Mouse (Mus musculus): ENCODE results near the gene Ptrh1. TPM values are rescaled to one million over a fixed set of nuclear protein-coding genes. Genes with fewer than 3 reads are reported as not detected.

Gene Ptrh1
- total RNA-seq, 2 experiments from 2014 or later: 2.6 to 4.2 TPM

GRCm38 (mm10) chr2:32751665-32752033, 23.9 kb upstream of the Ptrh1 start:
- intact Hi-C loops (cut with DNase I): loop anchor here (2.0 kb wide), 1 partner anchor 15 kb away; no protein-coding TSS in a partner anchor
- DNase-seq (ENCODE audit: low spot score): no peak

- intact Hi-C loops (cut with DNase I): loop anchor here (2.0 kb wide), 1 partner anchor 15 kb away; no protein-coding TSS in a partner anchor
- no peak for DNase-seq (ENCODE audit: low spot score)
Measured at GRCm38 (mm10) chr2:32752181-32752580, 23.4 kb upstream of the Ptrh1 start.

GRCm38 (mm10) chr2:32756674-32757055, 18.9 kb upstream of the Ptrh1 start:
- DNase-seq (ENCODE audit: low spot score): no peak
- intact Hi-C loops (cut with DNase I): loop anchor here (1.0 kb wide), 1 partner anchor 42 kb away; no protein-coding TSS in a partner anchor

- DNase-seq (ENCODE audit: low spot score): peak; percentile 95
- intact Hi-C loops (cut with DNase I): loop anchor here (1.0 kb wide), 1 partner anchor 43 kb away; no protein-coding TSS in a partner anchor
Measured at GRCm38 (mm10) chr2:32757056-32757845, 18.3 kb upstream of the Ptrh1 start, which contains the start of gene Tor2a. Gene Tor2a, plus strand, starts transcription at chr2:32757234.

GRCm38 (mm10) chr2:32758503-32758902, 17.1 kb upstream of the Ptrh1 start:
- no peak for DNase-seq (ENCODE audit: low spot score)
- intact Hi-C loops (cut with DNase I): no loop called here

GRCm38 (mm10) chr2:32759001-32759400, 16.6 kb upstream of the Ptrh1 start:
- no peak for DNase-seq (ENCODE audit: low spot score)
- intact Hi-C loops (cut with DNase I): no loop called here

- intact Hi-C loops (cut with DNase I): no loop called here
- no peak for DNase-seq (ENCODE audit: low spot score)
Measured at GRCm38 (mm10) chr2:32761361-32761760, 14.2 kb upstream of the Ptrh1 start.

GRCm38 (mm10) chr2:32761859-32762258, 13.7 kb upstream of the Ptrh1 start:
- intact Hi-C loops (cut with DNase I): no loop called here
- no peak for DNase-seq (ENCODE audit: low spot score)

- intact Hi-C loops (cut with DNase I): no loop called here
- DNase-seq (ENCODE audit: low spot score): no peak
Measured at GRCm38 (mm10) chr2:32763353-32763752, 12.2 kb upstream of the Ptrh1 start.

- no peak for DNase-seq (ENCODE audit: low spot score)
- intact Hi-C loops (cut with DNase I): no loop called here
Measured at GRCm38 (mm10) chr2:32767241-32767640, 8.3 kb upstream of the Ptrh1 start.

GRCm38 (mm10) chr2:32768661-32769285, 6.8 kb upstream of the Ptrh1 start:
- intact Hi-C loops (cut with DNase I): no loop called here
- DNase-seq (ENCODE audit: low spot score): no peak

- no peak for DNase-seq (ENCODE audit: low spot score)
- intact Hi-C loops (cut with DNase I): no loop called here
Measured at GRCm38 (mm10) chr2:32769327-32770085, 6.1 kb upstream of the Ptrh1 start.

- intact Hi-C loops (cut with DNase I): no loop called here
- no peak for DNase-seq (ENCODE audit: low spot score)
Measured at GRCm38 (mm10) chr2:32771886-32772285, 3.7 kb upstream of the Ptrh1 start.

GRCm38 (mm10) chr2:32772626-32773279, 2.8 kb upstream of the Ptrh1 start:
- DNase-seq (ENCODE audit: low spot score): no peak
- intact Hi-C loops (cut with DNase I): no loop called here

- DNase-seq (ENCODE audit: low spot score): no peak
- intact Hi-C loops (cut with DNase I): no loop called here
Measured at GRCm38 (mm10) chr2:32776192-32776591, 606 bp downstream of the Ptrh1 start.

- intact Hi-C loops (cut with DNase I): no loop called here
- no peak for DNase-seq (ENCODE audit: low spot score)
Measured at GRCm38 (mm10) chr2:32778081-32778480, 2.5 kb downstream of the Ptrh1 start.

GRCm38 (mm10) chr2:32779131-32779530, 3.5 kb downstream of the Ptrh1 start:
- intact Hi-C loops (cut with DNase I): loop anchor here (1.0 kb wide), 1 partner anchor 75 kb away; no protein-coding TSS in a partner anchor
- DNase-seq (ENCODE audit: low spot score): no peak

- DNase-seq (ENCODE audit: low spot score): no peak
- intact Hi-C loops (cut with DNase I): loop anchor here (1.0 kb wide), 1 partner anchor 75 kb away; no protein-coding TSS in a partner anchor
Measured at GRCm38 (mm10) chr2:32779714-32780113, 4.1 kb downstream of the Ptrh1 start.

- intact Hi-C loops (cut with DNase I): no loop called here
Measured at GRCm38 (mm10) chr2:32781710-32782109, 6.1 kb downstream of the Ptrh1 start.

More at GRCm38 (mm10) chr2:32781710-32782109, 6.1 kb downstream of the Ptrh1 start:
- no peak for DNase-seq (ENCODE audit: low spot score)
